Mouse (Mus musculus) urinary bladder, adult 18-20 months (tissue): ENCODE measurements around the gene Rnf152.

Experiments
- DNase-seq, 2 experiments: peaks; one replicate each; pipeline ENCODE4 v3.0.0; 2022; ENCODE audit warnings: low spot score in 2 of 2, mixed read lengths in 2 of 2

Rnf152 gene

DNA sequence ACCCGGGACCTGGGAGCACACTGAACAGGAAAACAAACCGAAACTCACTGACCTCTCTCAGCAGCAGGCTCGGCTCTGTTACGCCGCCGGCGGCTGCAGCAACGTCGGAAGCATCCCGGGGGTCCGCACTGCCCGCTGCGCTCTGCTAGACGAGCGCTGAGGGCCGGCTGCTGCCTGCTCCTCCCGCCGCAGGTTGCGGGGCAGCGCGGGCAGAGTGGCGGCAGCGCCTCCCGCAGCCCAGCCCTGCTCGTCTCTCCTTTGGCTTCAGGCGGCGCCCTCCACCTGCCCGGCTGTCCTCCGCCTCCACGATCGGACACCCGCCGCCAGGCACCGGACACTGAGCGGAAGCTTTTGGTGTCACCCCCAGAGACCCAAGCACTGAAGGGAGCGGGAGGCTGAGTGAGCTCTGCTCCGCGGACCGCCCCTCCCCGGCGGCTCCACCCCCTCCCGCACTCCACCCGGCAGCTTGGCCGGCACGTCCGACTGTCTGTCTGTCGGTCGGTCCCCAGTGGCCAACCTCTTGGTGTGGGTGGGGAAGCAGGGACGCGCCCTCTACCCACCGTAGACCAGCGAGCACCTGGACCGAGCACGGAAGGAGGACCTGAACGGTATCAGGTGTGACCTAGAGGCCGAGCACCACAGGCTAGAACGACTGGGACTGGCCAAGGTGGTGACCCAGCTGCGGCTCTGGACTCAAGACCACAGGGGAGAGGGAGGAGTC, at the start of gene Rnf152:
Gene Rnf152 (minus strand): TSS at position 420 of the 721 bp plus-strand sequence.
- DNase-seq: peak; percentile 25 to 66

DNA sequence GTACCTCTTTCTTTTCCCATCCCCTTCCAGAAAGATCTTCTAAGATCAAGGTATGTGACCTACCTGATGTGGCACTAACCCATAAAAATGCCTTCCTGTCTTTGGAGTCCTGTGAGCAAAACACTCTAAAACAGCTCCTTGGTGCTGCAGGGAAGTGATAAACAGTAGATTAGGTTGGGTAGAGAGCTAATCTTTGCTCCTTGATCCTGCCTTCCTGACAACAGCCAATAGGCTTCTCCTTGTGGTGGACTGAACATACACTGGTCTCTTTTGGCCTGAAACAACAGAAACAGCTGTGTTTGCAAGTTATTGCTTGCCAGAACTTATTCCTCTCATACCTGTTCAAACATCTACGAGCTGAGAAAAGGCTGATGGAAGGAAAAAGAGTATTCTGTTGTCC, 46.3 kb upstream of the Rnf152 start:
- no peak for DNase-seq

DNA sequence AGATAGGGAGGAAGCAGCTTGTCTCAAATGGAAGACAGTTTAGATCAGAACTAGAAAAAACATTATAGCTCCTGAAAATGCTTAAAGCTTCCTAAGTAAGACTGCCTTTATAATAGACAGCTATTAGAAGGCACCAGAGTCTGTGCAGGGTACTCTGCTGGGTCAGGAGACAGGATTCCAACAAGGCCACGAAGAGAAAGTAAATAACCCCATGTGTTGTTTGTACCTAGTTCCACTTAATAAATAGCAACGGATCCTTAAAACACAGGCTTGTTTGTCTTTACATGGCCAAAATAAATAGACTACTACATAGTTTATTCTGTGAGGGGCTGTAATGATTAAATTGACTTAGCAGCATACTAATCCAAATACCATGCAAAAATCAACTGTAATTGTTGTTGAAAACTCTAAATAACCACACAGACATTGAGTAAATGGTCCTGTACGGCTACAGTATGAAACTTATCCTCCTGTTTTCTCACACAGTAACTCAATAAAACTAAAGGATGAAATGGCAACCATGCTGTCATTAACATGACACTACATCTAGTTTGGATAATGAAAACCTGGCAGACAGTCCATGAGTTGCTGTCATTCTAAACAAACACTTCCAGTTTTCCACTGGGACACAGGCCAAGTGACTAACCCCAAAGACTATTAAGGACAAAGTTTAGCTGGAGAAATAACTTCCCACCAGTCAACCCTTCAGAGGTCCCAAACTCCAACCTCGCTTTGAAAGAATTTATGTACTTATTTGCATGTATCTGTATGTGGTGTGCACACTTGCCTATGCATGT, 27.8 kb upstream of the Rnf152 start:
- no peak for DNase-seq

DNA sequence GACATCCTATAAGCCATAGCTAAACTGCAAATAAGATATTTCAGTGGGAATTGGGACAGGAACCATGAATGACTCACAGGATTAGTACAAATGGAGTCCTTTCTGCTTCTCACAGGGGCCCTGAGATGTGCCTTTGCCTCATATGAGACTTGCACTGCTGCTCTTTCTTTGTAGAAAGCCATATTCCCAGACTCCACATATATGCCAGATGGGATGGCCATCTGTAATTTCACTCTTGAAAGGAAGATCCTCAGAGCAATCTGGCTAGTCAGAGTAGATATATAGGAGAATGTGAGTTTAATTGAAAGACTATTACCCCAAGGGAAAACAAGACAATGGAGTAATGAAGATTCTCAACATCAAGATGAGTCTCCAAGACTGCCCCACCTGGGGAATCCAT, 21.0 kb upstream of the Rnf152 start:
- no peak for DNase-seq

DNA sequence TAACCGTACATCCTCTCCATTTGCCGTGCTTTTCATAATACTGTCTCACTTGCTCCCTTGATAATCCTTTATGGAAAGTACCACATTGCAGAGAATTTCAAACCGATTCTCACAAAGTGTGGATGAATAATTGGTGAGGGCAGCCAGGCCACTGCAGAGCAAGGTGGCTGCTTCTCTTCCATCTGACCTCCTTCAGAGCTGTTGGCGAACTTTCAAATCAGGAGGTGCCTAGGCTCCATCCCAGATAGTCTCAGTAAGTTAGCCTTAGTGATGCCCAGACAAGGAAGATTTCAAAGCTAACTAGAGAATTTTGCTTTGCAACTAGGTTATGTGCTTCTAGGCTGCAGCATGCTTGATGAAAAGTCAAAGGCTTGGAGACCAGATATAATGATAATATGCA, 18.1 kb upstream of the Rnf152 start:
- no peak for DNase-seq

DNA sequence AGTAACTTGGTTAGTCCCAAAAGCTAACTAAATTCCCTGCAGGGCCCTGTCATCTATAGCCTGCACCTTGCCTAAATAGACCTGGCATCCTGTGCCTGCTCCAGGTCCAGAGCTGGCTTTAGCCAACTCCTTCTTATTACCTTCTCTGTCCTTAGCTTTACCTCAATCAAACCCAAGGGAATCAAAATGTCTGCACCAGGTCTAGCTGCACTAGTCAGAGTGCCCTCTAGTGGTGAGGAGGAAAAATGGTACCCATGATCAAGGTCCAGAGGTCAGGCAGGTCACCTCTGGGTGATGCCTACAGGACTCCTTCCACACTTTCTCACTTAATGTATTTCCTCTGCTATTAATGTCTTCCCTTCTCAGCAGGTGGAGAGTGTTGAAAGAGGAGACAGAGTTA, 6.2 kb upstream of the Rnf152 start:
- DNase-seq: no peak

DNA sequence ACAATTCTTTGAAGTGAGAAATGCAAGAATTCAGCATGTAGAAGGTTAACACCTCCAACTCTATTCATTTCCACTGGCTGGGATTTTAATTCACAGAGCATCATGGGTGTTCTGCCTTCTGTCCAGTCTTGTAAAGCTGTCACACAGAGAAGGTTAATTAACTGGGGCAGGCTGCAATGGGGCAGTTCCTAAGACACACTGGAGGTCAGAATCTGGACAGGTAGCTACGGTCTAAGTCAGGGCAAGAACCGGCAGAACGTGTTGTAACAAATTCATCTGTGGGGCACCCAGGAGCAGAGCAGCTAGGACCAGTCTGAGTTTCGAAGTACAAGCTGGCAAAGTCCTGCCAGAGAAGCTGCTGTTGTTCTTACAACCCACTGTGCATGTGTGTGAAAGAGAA, 2.4 kb upstream of the Rnf152 start:
- peak in 1 of 2 experiments; percentile 1 for DNase-seq

DNA sequence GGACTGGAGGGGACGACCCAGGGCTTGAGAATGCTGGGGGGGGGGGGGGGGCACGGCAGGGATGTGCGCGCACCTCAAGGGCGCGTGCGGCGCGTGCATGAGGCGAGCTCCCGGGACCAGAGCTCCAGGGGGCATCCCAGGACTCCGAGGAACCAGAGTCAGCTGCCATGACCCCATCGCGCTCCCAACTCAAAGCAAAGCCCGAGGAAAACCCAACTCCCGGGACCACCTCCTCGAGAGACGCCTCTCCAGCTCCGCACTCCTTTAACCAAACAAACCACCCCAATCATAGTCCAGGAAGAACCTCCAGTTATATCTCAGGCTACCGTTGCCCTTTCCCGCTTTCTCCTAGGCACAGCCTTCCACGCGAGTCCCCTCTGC, 610 bp downstream of the Rnf152 start:
- peak in 1 of 2 experiments; percentile 50 for DNase-seq

DNA sequence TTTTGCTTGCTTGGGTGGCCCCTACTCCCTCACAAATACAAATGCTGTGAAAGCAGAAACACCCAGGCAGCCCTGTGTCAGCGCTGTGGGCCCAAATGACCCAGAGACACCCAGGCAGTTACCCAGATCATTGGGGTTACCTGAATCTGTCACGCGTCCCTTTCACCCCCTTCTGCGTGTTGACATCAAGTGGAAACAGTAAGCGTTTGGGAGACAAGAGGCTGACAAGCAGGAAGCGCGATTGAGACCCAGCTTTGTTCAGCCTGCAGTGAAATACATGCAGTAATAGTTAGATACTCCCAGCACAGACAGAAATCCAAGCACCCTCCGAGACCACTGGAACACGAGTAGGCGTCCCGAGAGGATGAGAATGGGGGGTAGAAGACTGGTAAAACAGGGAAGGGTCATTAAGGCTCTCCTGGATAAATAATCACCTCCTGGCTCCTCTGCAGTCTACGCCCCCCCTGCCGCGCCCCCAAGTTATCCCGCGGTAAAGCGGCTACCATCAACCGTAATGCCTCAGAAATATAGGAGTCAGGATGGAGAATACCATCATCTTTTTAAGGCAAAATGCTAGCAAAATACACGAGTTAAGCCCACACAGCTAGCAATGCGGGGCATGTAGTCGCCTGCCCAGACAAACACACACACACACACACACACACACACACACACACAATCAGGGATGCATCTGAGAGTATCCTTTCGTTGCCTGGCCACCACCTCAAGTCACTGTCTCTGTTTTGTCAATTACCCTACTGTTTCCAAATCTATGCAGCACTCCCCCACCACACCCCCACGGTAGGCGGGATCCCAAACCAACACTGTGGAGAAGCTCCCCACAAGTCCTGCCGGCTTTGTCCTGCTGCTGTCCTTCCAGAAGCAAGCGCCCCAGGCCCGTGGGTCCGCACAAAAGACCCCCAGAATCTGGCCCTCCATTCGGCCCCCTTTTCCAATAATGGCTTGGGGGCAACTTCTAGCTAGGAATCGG, 1.3 kb downstream of the Rnf152 start:
- peak; percentile 1 to 21 for DNase-seq

DNA sequence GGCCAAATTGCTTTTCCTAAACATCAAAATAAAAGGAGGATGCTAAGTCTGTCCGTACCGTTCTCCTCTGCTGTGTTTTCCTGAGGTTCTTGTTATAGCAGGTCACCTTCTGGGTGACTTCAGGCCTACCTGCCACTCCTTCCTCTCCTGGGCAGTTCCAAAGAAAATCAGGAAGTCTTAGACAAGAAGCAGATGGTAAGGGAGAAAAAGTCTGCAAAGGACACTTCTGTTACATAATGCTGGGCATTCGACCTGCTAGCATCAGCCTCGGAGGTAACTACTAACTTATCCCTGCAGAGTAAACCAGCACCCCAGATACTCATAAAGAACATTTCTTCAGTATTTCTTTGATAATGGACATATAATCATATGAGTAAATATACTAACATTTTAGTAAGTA, 4.7 kb downstream of the Rnf152 start:
- no peak for DNase-seq

DNA sequence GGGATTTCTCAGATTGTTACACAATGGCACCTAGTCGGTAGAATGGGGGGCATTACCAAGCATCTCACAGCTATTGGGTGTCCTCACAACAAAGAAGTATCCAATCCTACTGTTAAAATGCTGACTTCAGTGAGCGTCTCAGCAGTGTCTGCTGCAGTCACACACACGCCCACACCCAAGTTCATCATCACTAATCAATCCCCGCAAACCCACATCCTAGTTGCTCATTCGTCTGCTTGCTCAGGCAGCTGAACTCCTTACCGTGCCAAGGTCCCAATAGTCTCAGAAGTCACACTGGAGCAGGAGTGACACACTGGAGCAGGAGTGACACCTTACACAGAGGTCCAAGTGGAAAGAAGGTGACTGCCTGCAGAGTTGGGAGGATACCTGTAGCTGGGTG, 14.2 kb downstream of the Rnf152 start:
- DNase-seq: no peak

DNA sequence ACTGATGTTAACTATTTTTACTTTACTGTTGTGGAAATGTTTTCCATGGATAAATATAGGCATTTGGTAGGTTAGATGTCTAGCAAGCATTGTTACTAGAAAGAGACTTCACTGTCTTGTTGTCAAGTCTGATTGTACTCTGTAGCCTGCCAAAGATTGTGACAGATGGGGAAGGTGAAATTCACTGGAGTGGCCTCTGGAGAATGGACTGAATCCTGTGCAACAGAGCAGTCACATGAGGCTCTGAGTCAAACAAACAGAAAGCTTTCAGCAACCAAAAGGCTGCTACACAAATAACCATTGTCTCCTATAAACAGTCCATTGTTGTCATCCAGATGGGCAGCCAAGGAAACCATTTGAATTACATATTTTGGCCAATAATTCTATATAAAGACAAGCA, 15.6 kb downstream of the Rnf152 start:
- DNase-seq: no peak

DNA sequence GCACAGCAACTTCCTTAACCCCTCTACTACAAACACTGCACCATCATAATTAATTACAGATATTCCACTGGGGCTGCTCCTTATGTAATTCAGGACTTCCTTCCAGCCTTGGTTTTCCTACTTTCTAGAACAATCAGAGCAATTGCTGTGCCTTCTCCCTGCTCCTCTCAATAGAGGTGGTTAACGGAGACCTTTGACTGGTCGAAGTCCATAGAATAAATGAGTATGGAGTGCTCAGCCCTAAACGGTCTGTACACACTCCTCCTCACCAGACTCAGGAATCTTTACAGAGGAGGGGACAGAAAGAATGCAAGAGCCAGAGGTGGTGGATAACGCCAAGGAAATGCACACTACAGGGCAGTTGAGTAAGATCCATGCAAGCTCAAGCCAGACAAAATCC, 19.1 kb downstream of the Rnf152 start:
- DNase-seq: no peak

DNA sequence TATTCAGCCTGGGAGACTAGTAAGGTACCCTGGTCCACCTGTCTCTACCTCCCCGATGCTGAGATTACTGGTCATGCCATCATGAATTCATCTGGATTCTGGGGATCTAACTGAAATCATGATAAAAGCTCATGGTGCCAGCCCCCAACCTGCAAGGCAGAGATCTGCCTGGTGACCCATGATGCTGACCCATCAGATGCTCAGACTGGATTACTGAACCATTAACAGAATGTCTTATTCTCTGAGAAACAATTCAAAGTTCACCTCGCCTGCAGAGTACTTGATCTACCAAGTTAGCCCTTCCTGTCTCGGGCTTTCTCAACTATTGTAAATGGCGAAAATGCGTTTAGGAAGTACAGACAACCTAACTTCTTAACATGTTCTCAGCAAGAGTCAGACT, 20.4 kb downstream of the Rnf152 start:
- no peak for DNase-seq

DNA sequence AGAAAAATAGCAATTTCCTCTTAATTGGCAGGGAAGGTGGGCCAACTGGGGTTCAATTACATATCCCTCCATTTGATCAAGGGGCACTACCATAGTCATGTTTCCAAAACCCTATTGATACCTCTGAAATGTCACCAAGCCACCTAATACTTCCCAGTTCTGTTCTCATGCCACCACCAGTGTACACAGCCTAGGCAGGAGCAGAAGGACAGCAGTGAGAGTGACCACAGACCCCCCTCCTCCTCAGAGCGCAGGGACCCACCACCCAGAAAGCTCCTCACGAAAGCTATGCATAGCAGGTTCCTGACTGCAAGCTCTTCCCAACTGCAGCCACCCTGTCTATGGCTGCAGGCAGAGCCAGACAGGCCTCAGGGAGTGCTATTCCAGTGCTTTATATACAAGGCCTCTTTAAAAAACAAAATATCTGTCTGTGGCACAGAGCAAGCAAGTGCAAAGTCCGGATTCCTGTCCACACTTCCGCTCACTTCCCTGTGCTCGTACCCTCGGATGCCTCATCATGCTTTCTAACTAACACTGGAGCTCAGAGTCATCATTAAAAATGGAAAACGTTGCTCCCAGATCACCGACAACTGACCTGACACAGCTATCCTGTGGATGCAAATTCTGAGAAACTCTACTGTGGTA, 24.3 kb downstream of the Rnf152 start:
- DNase-seq: no peak

DNA sequence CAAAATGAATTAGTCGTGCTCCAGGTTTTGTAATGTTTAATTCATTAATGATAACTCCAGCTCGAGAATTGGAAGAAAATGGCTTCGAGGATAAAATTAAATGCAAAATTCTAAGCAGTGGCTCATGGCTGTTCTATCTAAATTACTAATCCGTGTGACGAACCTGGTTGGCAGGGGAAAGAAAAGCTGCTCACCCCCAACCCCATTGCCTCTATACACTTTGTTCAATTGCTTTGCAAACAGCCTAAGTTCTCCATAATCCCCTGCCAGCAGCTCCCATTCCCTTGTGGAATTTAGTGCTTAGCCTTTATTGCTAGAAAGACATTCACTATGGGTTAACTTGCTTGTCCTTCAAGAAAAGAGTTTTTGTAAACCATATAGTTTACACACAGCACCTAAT, 24.9 kb downstream of the Rnf152 start:
- DNase-seq: no peak

DNA sequence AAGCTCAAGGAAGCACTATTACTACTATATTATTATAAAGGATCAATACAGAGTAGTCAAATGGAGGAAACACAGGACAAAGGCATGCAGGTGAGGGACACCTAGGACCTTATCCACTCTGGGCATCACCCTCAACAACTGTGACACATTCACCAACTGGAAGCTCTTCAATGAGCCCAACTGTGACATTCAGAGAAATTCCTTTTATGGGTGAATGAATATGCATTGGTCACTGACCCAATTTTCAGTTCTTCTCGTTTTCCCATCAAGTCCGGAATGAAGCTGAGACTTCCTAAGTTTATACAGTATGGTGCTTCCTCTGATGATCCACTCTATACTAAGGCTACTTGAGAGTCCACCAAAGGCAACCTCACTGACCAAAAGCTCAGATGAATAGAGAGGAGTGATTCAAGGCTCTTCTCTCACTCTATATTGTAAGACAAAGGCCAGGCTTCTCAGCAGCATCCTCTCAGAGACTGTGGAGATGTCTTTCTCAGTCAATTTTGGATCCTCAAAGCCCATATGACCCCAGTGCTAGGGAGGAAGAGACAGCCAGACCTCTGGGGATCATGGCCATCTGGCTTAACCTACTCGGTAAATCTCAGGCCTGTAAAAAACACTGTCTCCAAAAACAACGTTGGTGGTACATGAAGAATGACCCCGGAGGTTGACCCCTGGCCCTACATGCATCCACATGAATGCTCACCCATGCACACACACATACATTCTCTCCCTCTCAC, 25.8 kb downstream of the Rnf152 start:
- DNase-seq: no peak

DNA sequence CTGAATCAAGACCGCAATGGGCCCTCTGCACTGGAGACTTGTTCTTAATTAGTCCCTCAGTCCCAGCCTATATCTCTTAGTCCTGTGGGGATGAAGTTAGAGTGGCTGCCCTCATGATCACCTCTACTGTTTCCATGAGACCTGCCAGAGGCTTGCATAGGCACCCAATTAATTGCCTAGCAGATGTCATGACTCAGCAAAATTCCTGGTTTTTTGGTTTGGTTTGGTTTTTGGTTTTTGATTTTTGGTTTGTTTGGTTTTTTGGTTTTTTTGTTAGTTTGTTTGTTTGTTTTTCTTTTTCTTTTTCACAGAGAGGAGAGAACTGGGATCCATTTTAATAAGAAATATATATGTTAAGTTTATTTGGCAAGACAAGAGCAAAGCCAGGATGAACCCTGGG, 28.7 kb downstream of the Rnf152 start:
- no peak for DNase-seq

DNA sequence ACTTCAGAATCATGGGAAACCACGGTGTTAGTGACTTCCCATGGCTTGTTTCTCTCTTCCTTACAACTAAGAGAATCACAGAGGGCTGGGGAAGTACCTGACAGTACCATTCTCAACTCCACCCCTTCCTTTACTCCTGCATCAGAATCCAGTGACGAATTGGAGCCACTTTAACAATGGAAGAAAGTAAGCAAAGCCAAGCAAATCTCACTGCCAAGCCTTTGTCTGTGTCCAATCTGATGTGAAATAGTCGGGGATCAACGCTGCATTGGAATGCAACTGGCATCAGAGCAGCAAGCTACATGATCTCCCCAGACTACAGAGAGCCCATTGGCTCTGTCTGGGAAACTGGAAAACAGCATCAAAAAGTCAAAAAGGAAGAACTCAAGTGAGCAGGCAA, 31.9 kb downstream of the Rnf152 start:
- DNase-seq: no peak

DNA sequence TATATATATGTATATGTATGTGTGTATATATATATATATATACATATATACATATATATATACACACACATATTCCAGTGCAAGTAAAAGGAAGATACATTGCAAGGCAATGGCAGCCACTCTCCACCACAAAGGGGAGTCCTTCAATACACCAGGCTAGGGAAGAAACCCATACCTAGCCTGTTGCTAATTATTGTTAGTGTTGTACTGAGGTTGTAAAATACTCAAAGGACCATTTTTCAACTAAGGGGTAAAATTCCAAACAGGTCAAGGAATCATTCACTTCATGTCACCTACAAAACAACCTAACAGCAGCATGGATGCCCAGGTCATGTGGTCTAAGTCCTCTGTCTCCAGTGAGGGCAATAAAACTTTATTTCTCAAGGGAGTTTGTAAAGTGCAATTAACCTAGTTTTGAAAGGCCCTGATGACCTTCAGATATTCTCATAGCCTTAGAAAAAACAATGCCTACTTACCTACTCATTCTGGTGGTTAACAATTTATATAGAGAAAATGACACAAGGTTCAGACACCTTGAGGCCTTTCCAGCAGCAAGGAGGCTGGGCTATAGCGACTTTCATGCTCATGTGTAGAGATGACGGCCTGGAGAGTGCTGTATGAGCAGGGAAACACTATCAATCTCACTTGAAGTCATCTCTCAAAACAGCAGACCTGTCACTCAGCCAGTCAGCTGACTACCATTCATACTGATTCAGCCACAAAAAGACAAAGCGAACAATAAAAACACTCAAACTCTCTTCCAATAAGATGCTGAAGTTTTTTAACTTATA, 42.3 kb downstream of the Rnf152 start:
- DNase-seq: no peak
